Mouse (Mus musculus): Measurements from ENCODE around the gene Exoc3l4. TPM values are rescaled to one million over a fixed set of nuclear protein-coding genes. Genes with fewer than 3 reads are reported as not detected.
A peak's percentile ranks its signal among the peaks of the same experiment; 100 is the strongest.

The Exoc3l4 gene
- polyA plus RNA-seq, 1 experiment from 2014 or later: 11.3 TPM

- H3K4me2 ChIP-seq: peak overlapping the region; percentile 69
- H3K9me3 ChIP-seq (replicated peaks; ENCODE audit: control insufficient read depth, low read length): no peaks in the 10 kb centered on the region
- 0 out of 2 replicates have a peak overlapping the region, but pooled peaks have one; percentile 10 for H3K4me3 ChIP-seq (ENCODE audit: low read depth, low read length)
- peak overlapping the region; percentile 74 for H3K27ac ChIP-seq (ENCODE audit: low read depth, low read length)
- H3K9ac ChIP-seq (ENCODE audit: low read depth, low read length): no peak overlapping the region; the same call in 1 of the 2 replicates
- peaks cover 49% of the 10 kb centered on the region for H3K4me1 ChIP-seq (ENCODE audit: control insufficient read depth, insufficient read depth, low read length)
- H3K36me3 ChIP-seq (ENCODE audit: control insufficient read depth, insufficient read depth, low read length): no peaks in the 10 kb centered on the region
- peaks cover 66% of the 10 kb centered on the region for H3K27me3 ChIP-seq (ENCODE audit: control insufficient read depth, insufficient read depth, low read length)
- ATAC-seq (replicated peaks; ENCODE audit: insufficient number of reproducible peaks, low FRiP score, low TSS enrichment): no peak
- 25% methylated on average over 8 of the region's 8 CpGs for WGBS (ENCODE audit: insufficient replicate concordance)
These were observed 11.5 kb downstream of the Exoc3l4 start for GRCm38 (mm10) chr12:111428364-111428763.

GRCm38 (mm10) chr12:111428961-111429911 is 12.4 kb downstream of the Exoc3l4 start:
- H3K4me1 ChIP-seq (ENCODE audit: control insufficient read depth, insufficient read depth, low read length): peaks cover 45% of the 10 kb centered on the region
- H3K9me3 ChIP-seq (replicated peaks; ENCODE audit: control insufficient read depth, low read length): no peaks in the 10 kb centered on the region
- H3K4me2 ChIP-seq: peak overlapping the region; percentile 69
- under 1% methylated on average over 40 of the region's 40 CpGs for WGBS (ENCODE audit: insufficient replicate concordance)
- peak overlapping the region; percentile 66 for H3K9ac ChIP-seq (ENCODE audit: low read depth, low read length)
- H3K4me3 ChIP-seq (ENCODE audit: low read depth, low read length): peak overlapping the region; percentile 49
- H3K27me3 ChIP-seq (ENCODE audit: control insufficient read depth, insufficient read depth, low read length): peaks cover 57% of the 10 kb centered on the region
- H3K27ac ChIP-seq (ENCODE audit: low read depth, low read length): peak overlapping the region; percentile 74
- no peaks in the 10 kb centered on the region for H3K36me3 ChIP-seq (ENCODE audit: control insufficient read depth, insufficient read depth, low read length)
- ATAC-seq (replicated peaks; ENCODE audit: insufficient number of reproducible peaks, low FRiP score, low TSS enrichment): no peak

GRCm38 (mm10) chr12:111430049-111430867 is 13.4 kb downstream of the Exoc3l4 start:
- peak overlapping the region; percentile 66 for H3K9ac ChIP-seq (ENCODE audit: low read depth, low read length)
- peaks cover 55% of the 10 kb centered on the region for H3K4me1 ChIP-seq (ENCODE audit: control insufficient read depth, insufficient read depth, low read length)
- H3K36me3 ChIP-seq (ENCODE audit: control insufficient read depth, insufficient read depth, low read length): no peaks in the 10 kb centered on the region
- 9% methylated on average over 27 of the region's 27 CpGs for WGBS (ENCODE audit: insufficient replicate concordance)
- H3K9me3 ChIP-seq (replicated peaks; ENCODE audit: control insufficient read depth, low read length): no peaks in the 10 kb centered on the region
- peak overlapping the region; percentile 74; the same call in 1 of the 2 replicates for H3K27ac ChIP-seq (ENCODE audit: low read depth, low read length)
- H3K27me3 ChIP-seq (ENCODE audit: control insufficient read depth, insufficient read depth, low read length): peaks cover 48% of the 10 kb centered on the region
- H3K4me2 ChIP-seq: peak overlapping the region; percentile 69
- H3K4me3 ChIP-seq (ENCODE audit: low read depth, low read length): peak overlapping the region; percentile 49
- no peak for ATAC-seq (replicated peaks; ENCODE audit: insufficient number of reproducible peaks, low FRiP score, low TSS enrichment)

GRCm38 (mm10) chr12:111430868-111431817 is 14.3 kb downstream of the Exoc3l4 start:
- H3K4me2 ChIP-seq: peak overlapping the region; percentile 69
- H3K36me3 ChIP-seq (ENCODE audit: control insufficient read depth, insufficient read depth, low read length): no peaks in the 10 kb centered on the region
- no peak for ATAC-seq (replicated peaks; ENCODE audit: insufficient number of reproducible peaks, low FRiP score, low TSS enrichment)
- H3K4me3 ChIP-seq (ENCODE audit: low read depth, low read length): peak overlapping the region; percentile 49; the same call in 1 of the 2 replicates
- WGBS (ENCODE audit: insufficient replicate concordance): 24% methylated on average over 14 of the region's 14 CpGs
- peaks cover 55% of the 10 kb centered on the region for H3K4me1 ChIP-seq (ENCODE audit: control insufficient read depth, insufficient read depth, low read length)
- H3K27me3 ChIP-seq (ENCODE audit: control insufficient read depth, insufficient read depth, low read length): peaks cover 42% of the 10 kb centered on the region
- H3K9ac ChIP-seq (ENCODE audit: low read depth, low read length): no peak overlapping the region
- no peaks in the 10 kb centered on the region for H3K9me3 ChIP-seq (replicated peaks; ENCODE audit: control insufficient read depth, low read length)
- 0 out of 2 replicates have a peak overlapping the region, but pooled peaks have one; percentile 7 for H3K27ac ChIP-seq (ENCODE audit: low read depth, low read length)

GRCm38 (mm10) chr12:111432097-111432496 is 15.3 kb downstream of the Exoc3l4 start:
- Histone ChIP-seq H3K27me3 (ENCODE audit: control insufficient read depth, insufficient read depth, low read length) (peaks cover 47% of the 10 kb centered on the region), H3K4me1 (ENCODE audit: control insufficient read depth, insufficient read depth, low read length) (peaks cover 58% of the 10 kb centered on the region), H3K4me2 (no peak overlapping the region), H3K36me3 (ENCODE audit: control insufficient read depth, insufficient read depth, low read length) (no peaks in the 10 kb centered on the region), H3K4me3 (ENCODE audit: low read depth, low read length) (no peak overlapping the region), H3K9ac (ENCODE audit: low read depth, low read length) (0 out of 2 replicates have a peak overlapping the region, but pooled peaks have one; percentile 16), H3K9me3 (replicated peaks; ENCODE audit: control insufficient read depth, low read length) (no peaks in the 10 kb centered on the region), H3K27ac (ENCODE audit: low read depth, low read length) (peak overlapping the region; percentile 73)
- 30% methylated on average over 4 of the region's 4 CpGs for whole genome bisulfite sequencing (ENCODE audit: insufficient replicate concordance)
- no peak for ATAC-seq (replicated peaks; ENCODE audit: insufficient number of reproducible peaks, low FRiP score, low TSS enrichment)

- no peak overlapping the region for H3K9ac ChIP-seq (ENCODE audit: low read depth, low read length)
These were observed 16.0 kb downstream of the Exoc3l4 start for GRCm38 (mm10) chr12:111432751-111433331.

GRCm38 (mm10) chr12:111434164-111434744 is 17.4 kb downstream of the Exoc3l4 start:
- peak overlapping the region; percentile 4; the same call in 1 of the 2 replicates for H3K4me2 ChIP-seq
- H3K27ac ChIP-seq (ENCODE audit: low read depth, low read length): peak overlapping the region; percentile 57
- no peaks in the 10 kb centered on the region for H3K36me3 ChIP-seq (ENCODE audit: control insufficient read depth, insufficient read depth, low read length)
- peaks cover 48% of the 10 kb centered on the region for H3K4me1 ChIP-seq (ENCODE audit: control insufficient read depth, insufficient read depth, low read length)
- 29% methylated on average over 6 of the region's 7 CpGs for WGBS (ENCODE audit: insufficient replicate concordance)
- H3K9me3 ChIP-seq (replicated peaks; ENCODE audit: control insufficient read depth, low read length): no peaks in the 10 kb centered on the region
- H3K4me3 ChIP-seq (ENCODE audit: low read depth, low read length): no peak overlapping the region
- H3K9ac ChIP-seq (ENCODE audit: low read depth, low read length): 0 out of 2 replicates have a peak overlapping the region, but pooled peaks have one; percentile 34
- peaks cover 38% of the 10 kb centered on the region for H3K27me3 ChIP-seq (ENCODE audit: control insufficient read depth, insufficient read depth, low read length)
- no peak for ATAC-seq (replicated peaks; ENCODE audit: insufficient number of reproducible peaks, low FRiP score, low TSS enrichment)

More at GRCm38 (mm10) chr12:111432751-111433331, 16.0 kb downstream of the Exoc3l4 start:
- H3K27ac ChIP-seq (ENCODE audit: low read depth, low read length): peak overlapping the region; percentile 79
- WGBS (ENCODE audit: insufficient replicate concordance): 54% methylated on average over 4 of the region's 5 CpGs
- no peak overlapping the region for H3K4me2 ChIP-seq
- no peaks in the 10 kb centered on the region for H3K36me3 ChIP-seq (ENCODE audit: control insufficient read depth, insufficient read depth, low read length)
- H3K27me3 ChIP-seq (ENCODE audit: control insufficient read depth, insufficient read depth, low read length): peaks cover 43% of the 10 kb centered on the region
- no peaks in the 10 kb centered on the region for H3K9me3 ChIP-seq (replicated peaks; ENCODE audit: control insufficient read depth, low read length)
- H3K4me1 ChIP-seq (ENCODE audit: control insufficient read depth, insufficient read depth, low read length): peaks cover 58% of the 10 kb centered on the region
- no peak overlapping the region for H3K4me3 ChIP-seq (ENCODE audit: low read depth, low read length)
- ATAC-seq (replicated peaks; ENCODE audit: insufficient number of reproducible peaks, low FRiP score, low TSS enrichment): no peak

All from heart, embryonic 11.5 days (tissue).